Mouse (Mus musculus) spleen, adult 12 weeks (tissue): ENCODE measurements around the gene Rtp2.
A peak's percentile ranks its signal among the peaks of the same experiment; 100 is the strongest.
"Not testable (repeated sequence)": the region's sequence is repeated elsewhere in the genome, so short reads cannot be mapped to it uniquely, and the experiment has no call there.

Source experiments
- DNase-seq: peaks from one replicate; pipeline ENCODE4 v3.0.0; 2022; ENCODE audit warnings: low spot score

Gene Rtp2

DNA sequence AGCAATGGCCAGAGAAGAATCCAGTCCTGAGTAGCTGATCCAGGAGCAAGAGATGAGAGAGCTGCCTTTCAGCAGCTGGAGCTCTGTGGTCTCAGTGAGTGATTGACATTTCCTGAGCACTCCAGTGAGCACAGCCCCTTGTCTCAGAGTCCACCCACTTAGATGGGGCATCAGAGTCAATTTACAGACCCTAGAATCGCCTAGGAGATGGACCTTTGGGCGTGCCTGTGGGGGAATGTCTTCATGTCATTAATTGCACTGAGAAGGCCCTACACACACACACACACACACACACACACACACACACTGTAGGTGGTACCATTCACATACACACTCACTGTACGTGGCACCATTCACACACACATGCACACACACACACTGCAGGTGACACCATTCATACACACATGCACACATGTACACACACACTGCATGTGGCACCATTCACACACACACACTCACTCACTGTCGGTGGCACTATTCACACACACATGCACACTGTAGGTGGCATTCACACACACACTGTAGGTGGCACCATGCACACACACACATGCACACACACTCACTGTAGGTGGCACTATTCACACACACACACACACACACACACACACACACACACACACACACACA lies 20.0 kb upstream of the Rtp2 start:
- DNase-seq = no peak

DNA sequence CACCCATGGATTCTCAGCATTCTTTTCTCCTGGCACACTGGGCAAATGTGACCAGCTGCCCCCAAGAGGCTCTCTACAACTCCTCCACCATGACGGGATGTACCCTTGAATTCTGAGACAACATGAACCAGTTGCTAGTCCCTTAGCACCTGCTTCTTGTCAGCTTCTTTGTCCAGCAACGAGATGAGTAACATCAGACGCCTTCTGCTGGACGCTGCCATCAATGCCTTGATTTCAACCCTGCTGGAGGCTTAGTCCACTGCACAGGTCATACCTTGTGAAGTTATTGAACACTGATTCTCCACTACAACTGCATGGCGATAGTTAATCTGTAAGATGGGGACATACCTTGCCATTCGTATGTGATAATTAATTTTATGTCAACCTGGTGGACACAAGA lies 15.5 kb upstream of the Rtp2 start:
- DNase-seq = no peak

GRCm38 (mm10) chr16:23944801-23945200 lies 12.6 kb upstream of the Rtp2 start:
- DNase-seq = no peak

GRCm38 (mm10) chr16:23934397-23934796 lies 2.2 kb upstream of the Rtp2 start:
- no peak for DNase-seq

- no peak for DNase-seq
Measured at GRCm38 (mm10) chr16:23931275-23931674, 919 bp downstream of the Rtp2 start.

GRCm38 (mm10) chr16:23930426-23931073 lies 1.6 kb downstream of the Rtp2 start:
- DNase-seq = no peak

GRCm38 (mm10) chr16:23927301-23928114 lies 4.7 kb downstream of the Rtp2 start:
- no peak for DNase-seq

GRCm38 (mm10) chr16:23922906-23923305 lies 9.3 kb downstream of the Rtp2 start:
- no peak for DNase-seq

GRCm38 (mm10) chr16:23921697-23922096 lies 10.5 kb downstream of the Rtp2 start:
- DNase-seq = no peak

DNA sequence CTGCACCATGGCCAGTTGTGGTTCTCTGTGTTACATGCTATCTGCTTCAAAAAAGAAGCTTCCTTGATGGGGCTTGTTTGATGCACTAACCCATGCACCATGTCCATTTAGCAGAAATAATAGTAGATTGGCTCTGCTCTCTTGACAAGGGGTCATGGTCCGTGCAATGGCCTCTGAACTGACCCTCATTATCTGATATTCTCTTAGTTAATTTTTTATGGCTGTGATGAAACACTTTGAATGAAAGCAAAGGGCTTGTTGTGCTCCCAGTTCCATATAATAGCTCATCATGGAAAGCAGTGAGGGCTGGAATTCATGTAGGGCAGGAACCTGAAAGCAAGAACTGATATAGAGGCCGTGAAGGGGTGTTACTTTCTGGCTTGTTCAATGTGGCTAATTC lies 12.8 kb downstream of the Rtp2 start:
- DNase-seq = no peak

DNA sequence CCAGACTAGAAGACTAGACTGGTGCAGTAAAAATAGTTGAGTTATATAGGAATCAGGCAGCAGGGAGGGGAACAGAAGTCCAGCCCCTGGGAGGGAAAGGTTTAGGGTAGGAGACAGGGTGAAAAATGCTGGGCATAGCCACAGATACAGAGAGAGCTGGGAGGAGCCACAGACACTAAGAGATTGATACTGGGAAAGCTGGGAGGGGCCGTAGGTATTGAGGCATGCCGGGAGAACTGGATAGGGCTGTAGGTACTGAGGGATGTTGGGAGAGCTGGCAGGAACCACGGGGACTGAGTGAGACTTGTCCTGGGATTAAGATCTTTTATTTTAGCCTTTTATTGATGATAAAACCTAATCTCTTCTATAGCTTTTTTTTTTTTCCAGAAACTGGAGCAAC lies 18.8 kb downstream of the Rtp2 start:
- no peak for DNase-seq

DNA sequence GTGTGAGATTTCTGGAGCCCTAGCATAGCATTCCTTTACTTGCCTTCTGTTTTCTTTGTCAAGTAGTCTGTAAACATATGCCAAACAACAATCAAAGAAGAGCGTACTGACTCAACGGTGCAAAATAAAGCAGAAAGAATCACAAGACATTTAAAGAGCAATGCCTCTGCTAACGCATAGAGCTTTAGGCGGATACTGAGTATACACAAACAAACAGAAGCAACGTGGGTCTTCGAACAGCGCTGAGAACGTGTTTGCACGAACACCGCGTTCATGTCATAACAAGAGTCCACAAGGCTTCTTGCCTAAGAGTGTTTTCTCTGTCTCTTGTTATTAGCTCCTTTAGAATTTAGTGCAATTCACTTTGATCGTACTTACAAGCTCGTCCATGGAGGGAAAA lies 19.5 kb downstream of the Rtp2 start:
- no peak for DNase-seq

DNA sequence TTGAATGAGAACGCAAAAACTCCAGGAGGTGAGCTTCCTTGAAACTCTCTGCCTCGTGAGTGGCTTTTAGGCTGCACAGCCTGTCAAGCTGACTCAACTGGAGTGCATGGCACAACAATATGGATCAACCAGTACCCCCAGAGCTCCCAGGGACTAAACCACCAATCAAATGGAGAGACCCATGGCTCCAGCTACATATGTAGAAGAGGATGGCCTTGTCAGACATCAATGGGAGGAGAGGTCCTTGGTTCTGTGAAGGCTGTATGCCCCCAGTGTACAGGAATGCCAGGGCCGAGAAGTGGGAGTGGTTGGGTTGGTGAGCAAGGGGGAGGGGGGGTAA lies 23.2 kb downstream of the Rtp2 start:
- not testable (repeated sequence) for DNase-seq

DNA sequence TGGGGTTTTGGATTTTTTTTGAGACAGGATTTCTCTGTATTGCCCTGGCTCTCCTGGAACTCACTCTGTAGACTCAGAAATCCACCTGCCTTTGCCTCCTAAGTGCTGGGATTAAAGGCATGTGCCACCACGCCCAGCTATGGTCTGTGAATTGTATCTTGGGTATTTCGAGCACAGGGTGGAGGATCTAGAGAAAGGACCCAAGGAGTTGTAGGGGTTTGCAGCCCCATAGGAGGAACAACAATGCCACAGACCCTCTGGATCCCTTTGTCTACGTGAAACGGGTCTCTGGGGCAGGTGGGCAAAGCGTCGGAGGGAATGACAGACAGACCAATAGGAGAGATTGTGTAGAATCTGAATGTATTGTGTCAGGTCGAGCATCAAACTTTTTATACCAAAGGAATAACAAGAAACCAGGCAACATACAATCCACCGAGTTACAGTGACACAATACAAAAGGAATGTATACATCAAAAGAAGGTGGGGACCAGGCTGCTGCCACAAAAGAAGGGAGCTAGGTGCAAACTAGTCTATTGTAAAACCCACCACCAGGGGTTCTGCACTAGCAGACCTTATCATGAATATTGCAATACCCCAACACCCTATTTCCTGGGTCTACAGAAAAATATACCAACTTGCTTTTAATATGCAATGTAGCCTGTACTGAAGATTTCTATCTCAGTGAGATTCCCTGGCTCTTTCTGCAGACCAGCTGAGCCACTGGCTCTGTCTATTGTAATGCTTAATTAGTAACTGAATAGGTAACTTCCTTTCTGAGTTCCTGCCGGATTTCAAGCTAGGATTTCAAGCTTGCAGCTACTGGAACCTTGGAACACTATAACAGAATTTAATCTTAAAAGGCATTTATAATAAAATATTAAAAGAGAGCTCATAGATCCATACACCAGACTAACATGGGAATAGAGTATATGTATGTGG lies 23.8 kb downstream of the Rtp2 start:
- not testable (repeated sequence) for DNase-seq

DNA sequence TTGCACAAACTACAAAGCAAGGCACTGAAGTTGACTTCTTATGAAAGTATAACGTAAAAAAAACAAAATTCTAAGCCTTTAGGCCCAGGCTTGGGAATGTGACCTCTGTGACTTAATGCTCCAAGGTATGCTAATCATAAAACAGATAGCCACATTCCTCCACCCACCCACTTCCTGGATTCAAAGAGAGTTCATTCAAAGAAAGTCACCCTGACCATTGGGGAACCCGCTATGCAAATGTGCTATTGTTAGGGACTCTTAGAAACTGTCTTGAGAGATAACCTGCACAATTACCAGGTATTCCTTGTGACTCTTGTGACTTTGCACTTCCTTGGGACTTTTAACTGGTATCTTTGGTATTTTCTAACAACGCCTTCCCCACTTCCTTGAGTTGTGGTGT lies 25.6 kb downstream of the Rtp2 start:
- not testable (repeated sequence) for DNase-seq

DNA sequence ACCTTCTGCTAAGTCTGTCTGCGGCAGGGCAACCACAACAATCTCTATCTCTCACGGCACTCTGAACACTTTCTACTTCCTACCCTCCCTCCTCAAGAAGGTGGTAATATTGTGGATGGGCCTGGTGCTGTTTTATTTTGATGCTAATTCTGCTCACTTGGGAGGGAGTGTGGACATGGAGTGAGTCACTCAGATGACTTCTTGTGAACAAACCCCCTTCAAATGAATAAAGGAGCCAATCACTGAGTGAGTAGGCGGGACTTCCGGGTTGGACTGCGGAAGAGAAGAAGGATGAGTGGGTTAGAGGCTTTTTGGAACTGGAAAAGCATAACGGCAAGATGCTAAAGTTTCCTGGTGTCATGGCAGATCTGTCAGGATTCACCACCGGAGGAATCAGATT lies 30.8 kb downstream of the Rtp2 start:
- DNase-seq = no peak

DNA sequence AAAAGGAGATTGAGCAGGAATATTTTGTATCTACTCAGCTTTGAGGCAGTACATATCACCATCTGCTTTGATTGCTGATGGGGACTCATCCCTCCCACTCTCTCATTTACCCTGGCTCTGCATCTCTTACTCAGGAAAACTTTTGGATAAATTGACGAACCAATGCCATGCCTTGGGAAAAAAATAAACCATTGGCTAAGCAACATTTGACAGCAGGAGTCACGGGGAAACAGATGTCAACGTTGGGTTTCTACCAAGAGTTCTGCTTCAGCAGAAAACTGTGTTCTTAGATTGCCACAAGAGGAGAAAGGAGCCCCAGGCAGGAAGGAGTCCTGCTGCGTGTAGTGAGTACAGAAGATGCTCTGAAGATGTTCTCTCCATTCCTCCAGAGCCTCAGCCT lies 32.1 kb downstream of the Rtp2 start:
- no peak for DNase-seq

DNA sequence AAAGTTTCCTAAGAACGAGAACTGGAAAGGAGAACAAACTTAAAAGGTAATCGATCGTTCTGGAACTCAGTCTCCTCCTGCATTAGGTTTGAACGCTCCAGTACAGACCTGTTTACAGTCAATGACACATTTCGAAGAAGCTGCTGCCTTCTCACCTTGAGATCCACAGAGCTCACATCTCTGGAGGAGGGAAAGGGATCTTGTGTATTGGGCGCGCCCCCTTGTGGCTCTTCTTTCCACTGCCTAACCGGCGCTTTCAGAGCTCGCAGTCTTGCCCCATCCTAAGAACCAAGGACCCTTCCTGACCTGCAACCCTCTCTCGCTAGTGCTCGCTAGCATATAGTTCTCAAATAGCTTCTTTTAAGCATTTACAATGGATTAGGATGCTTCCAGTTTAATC lies 33.4 kb downstream of the Rtp2 start:
- peak; percentile 26 for DNase-seq

DNA sequence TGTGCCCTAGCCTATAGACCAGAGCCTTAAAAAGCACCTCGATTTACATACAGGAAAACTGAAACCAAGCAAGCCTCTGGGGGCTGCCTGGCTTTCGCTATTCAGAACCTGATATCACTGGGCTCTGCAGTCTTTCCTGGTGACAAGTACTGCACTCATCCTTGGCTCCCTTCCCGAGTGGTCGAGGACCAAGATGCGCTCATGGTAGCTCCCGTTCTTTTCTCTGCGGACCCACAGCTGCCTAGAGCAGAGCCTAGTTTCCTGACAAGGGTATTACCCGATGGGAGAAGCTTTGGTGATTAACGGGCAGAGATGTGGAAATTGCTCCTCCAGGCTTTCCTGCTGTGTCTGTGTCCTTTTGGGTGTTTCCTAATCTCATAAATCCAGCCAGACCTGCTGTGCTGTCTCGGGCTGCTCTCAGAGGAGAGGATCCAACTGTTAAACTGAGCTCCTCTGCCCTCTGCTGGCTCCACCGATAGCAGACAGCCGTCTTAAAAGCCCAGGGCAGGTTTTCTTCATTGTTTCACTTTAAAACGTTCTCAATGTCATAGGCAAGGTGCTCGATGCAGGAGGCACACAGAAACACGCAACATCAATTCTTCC lies 34.1 kb downstream of the Rtp2 start:
- peak; percentile 18 for DNase-seq

GRCm38 (mm10) chr16:23897486-23897885 lies 34.7 kb downstream of the Rtp2 start:
- no peak for DNase-seq

GRCm38 (mm10) chr16:23895135-23895534 lies 37.1 kb downstream of the Rtp2 start:
- no peak for DNase-seq

DNA sequence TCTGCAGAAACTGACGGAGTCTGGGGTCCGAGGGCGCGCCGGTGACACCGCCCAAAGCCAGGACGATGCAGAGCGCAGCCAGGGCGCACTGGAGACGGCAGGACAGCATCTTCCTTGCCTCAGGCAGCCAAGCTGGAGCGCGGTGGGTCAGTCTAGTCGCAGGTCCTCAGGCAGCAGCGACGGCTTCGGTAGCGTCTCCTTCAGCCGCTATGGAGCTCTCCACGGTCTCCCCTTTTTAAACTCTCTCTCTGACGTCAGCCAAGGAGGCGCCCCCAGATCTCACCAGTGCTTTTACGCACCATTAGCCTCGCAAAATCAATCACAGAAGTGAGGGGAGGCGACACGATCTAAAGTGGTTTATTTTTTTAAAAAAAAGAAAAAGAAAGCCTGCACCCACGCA lies 41.6 kb downstream of the Rtp2 start, which contains the start of gene Sst:
TSS of gene Sst (minus strand) at position 323 of the 400 bp plus-strand sequence.
- DNase-seq = no peak
